Mouse (Mus musculus) frontal cortex, postnatal 14 days (tissue): ENCODE results near the gene Eno2.
A peak's percentile ranks its signal among the peaks of the same experiment; 100 is the strongest.

Experiments used
- DNase-seq, 2 experiments: peaks; one replicate each; pipeline ENCODE4 v3.0.0; 2022; ENCODE audit warnings: low spot score in 2 of 2

Eno2 gene

DNA sequence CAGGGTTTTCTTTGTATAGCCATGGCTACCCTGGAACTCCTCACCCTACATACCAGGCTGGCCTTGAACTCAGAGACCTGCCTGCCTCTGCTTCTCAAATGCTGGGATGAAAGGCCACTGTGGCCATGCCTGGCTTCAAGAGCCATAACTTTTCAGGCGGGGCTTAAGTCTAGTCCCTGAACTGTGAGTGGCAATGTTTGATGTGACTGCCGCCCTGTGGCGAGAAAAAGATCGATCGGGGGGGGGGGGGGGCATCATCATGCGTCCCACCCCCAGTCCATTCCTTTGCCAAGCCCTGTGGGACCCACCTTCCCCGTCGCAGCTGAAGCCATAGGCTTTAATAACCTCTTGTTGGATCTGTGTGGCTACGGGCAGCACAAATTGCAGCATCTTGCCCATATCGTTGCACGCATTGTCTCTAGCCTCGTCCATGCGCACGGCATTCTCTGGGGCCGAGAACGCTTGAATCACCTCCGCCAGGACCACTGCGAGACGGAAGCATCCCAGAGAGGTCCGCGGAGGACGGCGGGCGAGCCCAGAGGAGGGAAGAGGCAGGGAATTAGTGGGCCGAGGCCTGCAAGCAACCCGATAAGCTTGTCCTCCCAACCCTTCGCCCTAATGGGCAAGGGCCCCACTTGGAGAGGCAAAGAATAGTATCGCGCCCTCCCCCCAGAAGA is 29.1 kb downstream of the Eno2 start:
- peak in 1 of 2 experiments; percentile 63 for DNase-seq

GRCm38 (mm10) chr6:124739231-124739796 is 30.2 kb downstream of the Eno2 start:
- no peak for DNase-seq

DNA sequence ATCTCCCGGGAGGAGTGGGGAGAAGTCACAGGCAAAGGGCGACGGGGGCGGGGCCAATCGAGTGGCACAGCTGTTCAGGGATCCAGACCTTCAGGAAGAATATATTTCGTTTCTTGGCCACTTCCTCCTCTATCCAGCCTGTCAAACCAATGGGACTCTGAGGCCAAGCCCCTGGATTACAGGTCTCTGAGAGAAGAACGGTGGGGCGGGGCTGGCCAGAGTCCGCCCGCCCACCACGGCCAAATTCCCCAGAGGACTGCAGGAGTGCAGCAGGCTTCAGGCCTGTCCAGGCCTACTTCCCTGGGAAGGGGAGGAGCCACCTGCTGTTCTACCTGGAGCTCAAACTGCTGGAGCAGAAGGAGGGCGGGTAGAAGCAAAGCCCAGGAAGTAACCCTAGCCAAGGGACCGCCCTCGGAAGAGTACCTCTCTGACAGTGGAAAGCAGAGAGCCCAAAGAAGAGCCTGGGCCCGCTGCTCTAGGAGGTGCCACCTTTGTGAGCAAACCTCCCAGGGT is 30.9 kb downstream of the Eno2 start, which contains the start of gene Ptpn6:
Gene Ptpn6, minus strand, starts transcription at position 204 of the 513 bp plus-strand sequence.
- no peak for DNase-seq

DNA sequence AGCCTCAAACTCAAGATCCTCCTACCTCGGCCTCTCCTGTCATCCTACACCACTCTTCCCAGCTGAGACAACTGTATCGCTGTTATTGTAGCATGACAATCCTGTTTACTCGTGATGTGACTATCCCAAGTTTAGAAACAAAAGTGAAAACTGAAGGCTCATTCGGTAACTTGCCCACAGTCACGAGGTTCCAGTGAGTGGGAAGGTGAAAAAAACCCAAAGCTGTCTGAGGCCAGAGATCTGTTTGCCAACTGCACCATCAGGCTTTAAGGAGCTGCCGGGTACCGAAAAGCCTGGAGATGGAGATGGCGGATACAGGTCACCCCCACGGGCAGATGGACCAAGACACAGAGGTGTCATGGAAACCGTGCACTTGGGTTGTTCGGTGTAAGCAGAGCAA is 32.4 kb downstream of the Eno2 start:
- no peak for DNase-seq

- DNase-seq: no peak
Observed at GRCm38 (mm10) chr6:124734417-124734816, 35.1 kb downstream of the Eno2 start.

DNA sequence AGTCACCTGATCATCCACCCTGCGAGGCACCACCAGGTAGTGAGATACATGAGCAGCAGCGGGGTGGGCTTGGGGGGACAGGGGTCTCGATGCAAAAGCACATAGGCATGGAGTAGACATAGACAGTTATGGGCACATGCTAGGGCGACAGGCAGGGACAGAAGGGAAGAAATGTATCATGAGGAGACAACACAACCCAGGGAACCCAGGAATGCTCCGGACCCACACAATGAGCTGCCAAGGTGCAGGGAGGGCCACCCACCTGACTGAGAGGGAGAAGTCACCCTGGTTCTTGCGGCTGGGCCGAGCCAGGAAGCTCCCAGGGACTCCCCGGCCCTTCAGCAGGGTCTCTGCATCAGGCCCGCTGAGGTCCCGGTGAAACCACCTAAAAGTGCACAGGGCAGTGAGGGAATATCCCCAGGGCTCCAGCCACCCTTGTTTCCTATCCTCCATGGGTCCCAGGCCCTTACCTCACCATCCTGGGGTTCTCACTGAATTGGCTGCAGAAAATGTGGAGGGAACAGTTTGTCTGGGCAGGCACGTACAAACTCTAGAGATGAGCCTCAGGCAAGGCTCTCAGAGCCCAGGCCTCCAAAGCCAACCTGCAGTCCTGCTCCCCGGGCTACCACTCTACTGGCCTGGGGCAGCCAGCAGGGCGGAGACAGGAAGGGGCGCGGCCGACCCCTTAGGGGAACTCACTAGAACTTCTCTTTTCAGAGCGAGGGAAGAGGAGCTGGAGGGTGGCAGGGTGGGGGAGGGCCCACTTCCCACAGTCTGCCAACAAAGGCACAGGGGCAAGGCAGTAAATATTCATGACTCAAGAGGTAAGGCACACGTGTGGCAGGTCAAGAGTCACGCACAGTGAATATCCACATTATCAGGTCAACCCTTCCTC is 36.8 kb downstream of the Eno2 start:
- no peak for DNase-seq

- DNase-seq: no peak
Observed at GRCm38 (mm10) chr6:124731038-124731437, 38.4 kb downstream of the Eno2 start.

- DNase-seq: no peak
Observed at GRCm38 (mm10) chr6:124729850-124730705, 39.4 kb downstream of the Eno2 start.

- no peak for DNase-seq
Observed at GRCm38 (mm10) chr6:124728621-124729020, 40.9 kb downstream of the Eno2 start.

- DNase-seq: no peak
Observed at GRCm38 (mm10) chr6:124724472-124724871, 45.0 kb downstream of the Eno2 start.

- DNase-seq: no peak
Observed at GRCm38 (mm10) chr6:124723541-124723940, 45.9 kb downstream of the Eno2 start.

DNA sequence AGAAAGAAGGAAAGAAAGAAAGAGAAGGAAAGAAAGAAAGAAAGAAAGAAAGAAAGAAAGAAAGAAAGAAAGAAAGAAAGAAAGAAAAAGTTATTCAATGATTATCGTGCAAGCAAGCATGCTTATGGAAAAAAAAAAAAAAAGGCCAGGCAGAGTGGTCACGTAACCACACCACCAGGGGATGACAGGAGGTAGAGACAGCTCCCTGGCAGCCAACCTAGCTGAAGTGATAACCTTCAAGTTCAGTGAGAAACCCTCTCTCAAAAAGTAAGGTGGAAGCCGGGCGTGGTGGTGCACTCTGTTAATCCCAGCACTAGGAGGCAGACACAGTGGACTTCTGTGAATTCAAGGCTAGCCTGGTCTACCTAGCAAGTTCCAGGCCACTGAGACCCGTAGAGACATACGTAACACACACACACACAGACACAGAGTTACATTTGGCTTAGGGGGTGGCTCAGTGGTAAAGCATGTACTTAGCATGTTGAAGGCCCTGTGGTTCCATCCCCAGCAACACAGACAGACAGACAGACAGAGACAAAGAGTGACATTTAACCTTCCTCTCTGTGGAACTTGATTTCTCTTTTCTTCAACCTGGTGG is 46.5 kb downstream of the Eno2 start:
- DNase-seq: no peak

DNA sequence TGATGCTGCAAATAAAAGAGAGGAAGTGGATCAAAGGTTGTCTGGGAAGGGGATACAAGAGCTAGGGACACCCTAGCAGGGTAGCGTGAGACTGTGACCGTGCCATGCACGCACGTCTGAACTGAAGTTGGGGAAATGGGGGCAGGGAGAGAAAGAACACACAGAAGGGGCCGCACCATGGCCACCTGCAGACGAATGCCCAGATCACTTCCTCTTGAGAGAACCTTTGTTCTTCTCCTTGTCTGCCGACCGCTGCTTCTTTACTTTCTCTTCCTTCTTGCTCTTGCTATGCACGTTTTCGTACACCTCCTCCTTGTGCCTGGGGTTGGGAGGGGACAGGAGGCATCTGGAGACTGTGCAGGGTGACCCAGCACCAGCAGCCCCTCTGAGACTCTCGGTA is 48.6 kb downstream of the Eno2 start:
- DNase-seq: no peak

GRCm38 (mm10) chr6:124719354-124719978 is 50.0 kb downstream of the Eno2 start:
- no peak for DNase-seq

DNA sequence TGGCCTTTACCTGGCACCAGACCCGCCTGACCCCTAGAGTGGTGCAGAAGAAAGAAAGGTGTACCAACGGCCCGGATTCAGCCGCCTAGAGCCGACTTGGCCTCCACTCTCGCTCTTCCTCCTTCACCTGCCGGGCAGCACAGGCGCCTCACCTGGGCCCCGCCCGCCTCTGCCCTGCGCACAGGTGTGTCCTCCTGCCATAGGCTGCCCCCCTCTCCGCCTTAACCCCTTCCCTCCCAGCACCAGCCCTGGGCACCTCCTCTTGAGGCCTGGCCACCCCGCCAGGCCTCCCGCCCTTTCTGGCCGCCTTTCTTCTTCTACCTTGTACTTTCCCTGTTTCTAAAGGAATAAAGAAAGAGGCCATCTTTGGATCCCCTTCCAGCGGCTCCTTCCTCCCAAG is 50.8 kb downstream of the Eno2 start:
- no peak for DNase-seq

- no peak for DNase-seq
Observed at GRCm38 (mm10) chr6:124717968-124718367, 51.5 kb downstream of the Eno2 start.

DNA sequence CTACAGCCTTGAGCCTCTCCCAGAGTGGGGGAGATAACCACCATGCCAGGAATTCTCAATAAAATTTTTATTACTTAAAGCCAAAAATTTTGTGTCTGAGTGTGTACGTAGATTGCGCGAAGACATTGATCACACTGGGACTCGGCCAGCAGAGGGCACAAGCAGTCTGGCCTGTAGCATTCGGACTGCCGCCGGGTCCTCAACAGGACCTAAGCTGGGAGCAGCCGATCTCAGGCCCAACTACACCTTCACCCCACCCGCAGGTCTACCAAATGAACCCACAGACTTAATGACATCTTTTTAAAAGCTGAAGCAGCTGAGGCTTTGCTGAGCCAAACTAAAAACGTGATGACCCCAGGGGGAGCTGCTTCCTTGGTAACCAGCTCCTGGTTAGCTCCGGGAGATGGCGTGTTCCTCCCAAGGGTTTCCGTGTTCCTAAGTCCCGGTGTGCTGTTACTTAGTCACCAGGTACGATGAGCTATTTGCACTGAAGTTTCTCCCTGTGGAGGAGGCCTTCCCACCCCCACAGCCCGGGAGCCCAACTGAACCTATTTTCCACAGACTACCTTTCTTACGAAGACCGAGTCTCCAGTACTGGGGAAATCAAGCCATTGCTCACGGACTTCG is 52.5 kb downstream of the Eno2 start:
- DNase-seq: no peak

DNA sequence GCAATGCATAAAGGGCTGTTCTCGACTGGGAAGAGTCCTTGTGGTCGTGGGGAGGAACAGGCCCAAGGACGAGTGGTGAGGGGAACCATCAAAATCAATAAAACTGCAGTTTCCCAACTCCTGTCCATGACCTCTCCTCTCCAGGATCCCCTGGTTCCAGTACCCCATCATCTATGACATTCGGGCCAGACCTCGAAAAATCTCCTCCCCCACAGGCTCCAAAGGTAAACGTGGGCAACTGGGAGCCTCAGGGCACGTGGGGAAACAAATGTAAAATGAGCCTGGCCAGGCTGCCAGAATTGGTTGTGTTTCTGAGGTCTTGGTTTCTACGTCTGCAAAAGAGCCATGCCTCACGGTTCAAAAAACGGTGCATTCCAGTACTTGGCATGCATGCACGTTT is 56.6 kb downstream of the Eno2 start:
- no peak for DNase-seq

- peak; percentile 95 for DNase-seq
Observed at GRCm38 (mm10) chr6:124711824-124712782, 57.4 kb downstream of the Eno2 start, which contains the start of the genes Emg1 and Phb2. Emg1 (minus strand) TSS chr6:124712178. Phb2 (plus strand) TSS chr6:124712336.
